Mouse (Mus musculus) bone marrow, adult 2 months (tissue): ENCODE measurements around the gene Tenm4.

ENCODE experiments used
- CTCF ChIP-seq: fragments of 200-500 bp; IDR thresholded peaks from 2 replicates; pipeline ENCODE4 v1.5.1; 2011; ENCODE audit warnings: low read length, control low read depth; ENCODE audit not compliant: control insufficient read depth, insufficient read depth
- POLR2A ChIP-seq: fragments of 200-500 bp; IDR thresholded peaks from 2 replicates; pipeline ENCODE4 v1.6.1; 2011; ENCODE audit warnings: low read depth, mild to moderate bottlenecking, control low read depth, low read length, borderline replicate concordance; ENCODE audit not compliant: control insufficient read depth

DNA sequence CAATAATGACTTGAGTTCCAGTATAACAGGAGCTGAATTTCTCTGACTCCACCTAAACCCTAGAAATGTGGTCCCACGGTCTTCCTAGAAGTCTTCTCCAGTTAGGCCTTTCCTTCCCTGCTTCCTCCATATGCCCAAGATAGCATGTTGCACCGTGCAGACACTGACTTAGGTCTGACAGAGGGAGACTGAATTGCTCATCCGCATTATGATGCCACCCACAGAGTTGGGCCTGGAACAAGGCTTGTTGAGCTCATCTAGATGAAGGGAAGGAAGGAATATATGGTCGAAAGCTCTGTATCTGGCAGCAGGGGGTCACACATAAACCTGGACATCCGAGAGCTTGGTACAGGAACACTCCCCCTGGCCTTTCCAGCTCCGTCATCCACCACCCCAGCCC lies 267.3 kb downstream of the Tenm4 start:
- TF ChIP-seq CTCF (no peak), POLR2A (no peak)
